Mouse (Mus musculus) adipocyte (in vitro differentiated cells): ENCODE results near the gene Brca1.
A peak's percentile ranks its signal among the peaks of the same experiment; 100 is the strongest.
"Not testable (repeated sequence)": the region's sequence is repeated elsewhere in the genome, so short reads cannot be mapped to it uniquely, and the experiment has no call there.

Experiments
- DNase-seq: peaks from one replicate; pipeline ENCODE4 v3.0.0-alpha.2; 2016; ENCODE audit warnings: low spot score

Brca1 gene

DNA sequence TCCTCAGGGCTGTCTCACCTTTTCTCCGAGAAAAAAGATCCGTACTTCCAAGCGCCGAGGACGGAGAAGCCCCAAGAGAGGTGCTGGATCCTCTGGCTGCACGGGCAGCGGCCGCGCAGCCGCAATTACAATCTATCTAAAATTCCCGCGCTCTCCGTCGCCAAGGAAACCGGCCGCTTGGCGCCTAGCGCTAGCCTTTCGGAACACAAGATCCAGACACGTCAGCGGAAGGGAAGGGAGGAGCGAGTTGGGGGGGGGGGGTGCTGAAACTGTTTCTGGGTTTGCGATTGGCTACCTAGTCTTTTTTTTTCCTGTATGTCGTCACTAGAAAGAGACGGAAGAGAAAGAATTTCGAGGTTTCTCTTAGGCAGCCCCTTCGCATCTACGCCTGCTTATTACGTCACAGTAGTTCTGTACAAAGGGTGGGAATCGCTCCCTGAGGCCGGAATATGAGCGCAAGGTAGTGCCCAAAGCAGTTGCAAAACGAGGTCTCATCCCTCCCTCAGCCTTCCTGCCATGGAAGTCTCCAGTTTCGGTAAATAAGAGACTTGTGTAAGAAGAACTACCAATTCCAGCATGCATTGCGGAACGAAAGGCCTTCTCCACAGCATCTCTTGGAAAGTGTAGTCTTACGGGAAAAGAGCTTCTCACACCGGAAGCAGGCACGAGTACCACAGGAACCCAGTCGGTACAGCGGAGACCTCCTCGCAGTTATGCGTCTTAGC is at the start of gene Brca1, which contains the start of gene Nbr1:
Brca1 (minus strand) TSS at position 205 of the 725 bp plus-strand sequence.
Nbr1 (plus strand) TSS at position 399 of the 725 bp plus-strand sequence.
- DNase-seq = peak; percentile 99

DNA sequence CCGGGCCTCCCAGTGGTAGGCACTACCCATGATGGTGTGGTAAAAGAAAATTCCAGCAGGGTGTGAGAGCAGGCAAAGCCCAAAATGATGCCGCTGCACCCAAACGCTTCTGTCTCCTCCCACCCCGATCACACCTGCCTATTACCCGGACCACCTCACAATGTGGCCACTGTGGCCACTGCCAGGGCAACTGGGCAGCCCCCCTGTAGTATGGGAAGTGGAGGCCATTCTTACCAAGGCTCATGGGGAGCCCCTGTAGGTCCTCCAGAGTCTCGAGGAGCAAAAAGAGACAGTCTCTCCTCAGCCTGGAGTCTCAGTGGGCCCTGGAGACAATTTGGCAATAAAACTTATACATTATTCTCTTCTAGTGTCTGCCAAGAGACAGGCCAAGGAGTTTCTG is 47.4 kb upstream of the Brca1 start, which contains the start of gene Gm11634:
Gm11634 (minus strand) TSS at position 101 of the 400 bp plus-strand sequence.
- DNase-seq = no peak

DNA sequence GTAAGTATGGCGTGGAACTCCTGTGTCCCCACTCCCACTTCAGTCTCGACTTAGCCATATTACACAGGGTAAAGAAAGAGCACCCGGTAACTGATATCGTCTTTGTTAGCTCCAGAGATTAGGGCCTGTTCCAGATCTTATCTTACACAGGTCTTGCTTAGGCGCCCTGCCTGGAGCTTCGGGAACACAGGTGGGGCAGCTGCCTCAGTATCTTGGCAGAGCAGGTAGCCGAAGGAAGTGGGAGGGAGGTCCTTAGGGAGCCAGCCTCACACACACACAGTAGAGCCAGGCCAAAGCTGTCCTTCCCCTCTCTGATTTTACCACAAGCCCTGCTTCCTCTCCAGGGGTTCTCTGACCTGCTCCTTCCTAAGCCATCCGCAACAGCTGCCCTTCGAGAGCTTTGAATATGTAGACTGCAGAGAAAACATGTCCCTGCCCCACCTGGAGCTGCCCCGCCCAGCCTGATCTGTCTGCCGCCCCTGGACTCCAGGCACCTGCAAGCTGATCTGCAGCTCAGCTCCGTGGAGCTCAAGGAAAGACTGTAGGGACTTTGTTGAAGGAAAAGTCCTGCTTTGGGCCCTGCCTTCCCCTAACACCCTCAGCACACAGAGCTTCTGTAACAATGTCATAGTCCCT is 38.4 kb upstream of the Brca1 start:
- no peak for DNase-seq

DNA sequence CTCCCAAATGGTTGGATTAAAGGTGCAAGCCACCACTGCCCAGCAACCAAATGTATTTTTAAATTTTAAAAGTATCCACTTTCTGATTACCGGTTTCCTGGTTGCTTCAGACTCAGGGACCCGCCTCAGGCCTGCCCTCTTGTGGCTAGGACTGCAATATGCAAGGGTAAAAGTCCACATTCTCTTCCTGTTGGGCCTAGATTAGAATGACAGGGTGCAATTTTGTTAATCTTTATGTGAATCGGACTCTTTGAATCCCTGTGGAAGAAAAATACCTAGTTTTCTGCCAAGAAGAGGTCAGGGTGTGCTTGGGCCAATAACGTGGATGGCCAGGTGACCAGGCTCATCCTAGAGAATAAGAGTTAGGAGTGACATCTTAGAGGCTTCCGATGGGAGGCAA is 37.7 kb upstream of the Brca1 start:
- DNase-seq = peak; percentile 79

DNA sequence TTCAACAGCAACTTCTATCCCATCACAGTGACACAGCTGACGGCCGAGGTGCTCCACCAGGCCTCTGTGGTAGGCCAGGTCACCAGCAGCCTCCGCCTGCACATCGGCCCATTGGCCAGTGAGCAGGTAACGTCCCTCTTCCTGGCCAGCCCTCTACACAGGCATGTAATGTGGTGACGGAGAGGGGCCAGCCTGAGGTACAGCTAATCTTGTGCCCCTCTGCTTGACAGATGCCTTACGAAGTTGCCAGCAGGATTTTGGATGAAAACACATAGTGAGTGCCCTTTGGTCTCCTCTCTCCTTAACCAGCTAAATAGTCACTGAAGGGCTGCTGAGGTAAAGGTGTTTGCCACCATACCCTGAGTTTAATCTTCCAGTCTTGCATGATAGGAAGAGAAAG is 37.1 kb upstream of the Brca1 start:
- no peak for DNase-seq

DNA sequence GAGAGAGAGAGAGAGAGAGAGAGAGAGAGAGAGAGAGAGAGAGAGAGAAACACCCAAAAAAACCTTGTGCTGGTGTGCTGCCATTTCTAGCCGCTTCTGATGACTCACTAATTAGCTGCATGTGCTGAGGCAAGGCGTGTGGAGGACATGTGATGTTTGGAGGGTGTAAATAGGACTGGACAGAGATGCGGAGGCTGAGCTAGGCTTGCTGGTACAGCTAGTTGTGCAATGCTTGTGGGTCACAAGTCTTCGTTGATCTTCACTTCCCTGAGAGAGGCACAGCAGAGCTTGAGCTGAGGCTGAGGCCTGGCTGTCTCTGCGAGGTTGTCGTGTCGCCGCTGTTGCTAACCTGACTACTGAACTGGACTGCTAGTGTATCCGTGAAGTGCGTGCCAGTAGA is 35.9 kb upstream of the Brca1 start:
- peak; percentile 83 for DNase-seq

DNA sequence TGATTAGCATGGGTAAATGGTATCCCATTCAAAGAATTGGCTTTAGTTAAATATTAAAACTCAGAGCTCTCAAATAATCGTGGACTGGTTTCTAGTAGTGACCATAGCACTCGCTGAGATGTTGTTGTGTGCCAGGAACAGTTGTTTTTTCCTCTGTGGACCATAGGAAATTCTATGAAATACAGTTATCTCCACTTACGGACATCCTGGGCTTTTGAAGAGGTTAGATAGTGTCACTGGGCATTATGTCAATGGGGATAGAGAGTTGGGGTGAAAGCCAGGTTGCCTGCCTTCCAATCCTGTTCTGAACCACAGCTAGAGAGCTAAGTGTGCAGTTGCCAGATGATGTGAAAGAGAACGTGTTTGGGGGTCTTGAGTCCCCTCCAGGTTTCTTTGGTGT is 34.0 kb upstream of the Brca1 start:
- DNase-seq = no peak

DNA sequence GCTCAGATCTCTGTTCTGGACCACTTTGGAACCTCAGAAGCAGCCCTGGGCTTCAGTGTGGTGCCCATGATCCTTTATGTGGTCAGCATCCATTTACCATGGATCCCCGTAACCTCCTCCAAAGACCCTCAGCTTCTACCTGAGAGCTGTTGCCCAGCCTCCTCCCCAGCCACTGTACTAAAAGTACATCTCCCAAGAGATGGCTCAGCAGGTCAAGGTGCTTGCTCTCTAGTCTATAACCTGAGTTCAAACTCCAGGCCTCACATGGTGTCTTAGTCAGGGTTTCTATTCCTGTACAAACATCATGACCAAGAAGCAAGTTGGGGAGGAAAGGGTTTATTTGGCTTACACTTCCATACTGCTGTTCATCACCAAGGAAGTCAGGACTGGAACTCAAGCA is 33.3 kb upstream of the Brca1 start:
- not testable (repeated sequence) for DNase-seq

DNA sequence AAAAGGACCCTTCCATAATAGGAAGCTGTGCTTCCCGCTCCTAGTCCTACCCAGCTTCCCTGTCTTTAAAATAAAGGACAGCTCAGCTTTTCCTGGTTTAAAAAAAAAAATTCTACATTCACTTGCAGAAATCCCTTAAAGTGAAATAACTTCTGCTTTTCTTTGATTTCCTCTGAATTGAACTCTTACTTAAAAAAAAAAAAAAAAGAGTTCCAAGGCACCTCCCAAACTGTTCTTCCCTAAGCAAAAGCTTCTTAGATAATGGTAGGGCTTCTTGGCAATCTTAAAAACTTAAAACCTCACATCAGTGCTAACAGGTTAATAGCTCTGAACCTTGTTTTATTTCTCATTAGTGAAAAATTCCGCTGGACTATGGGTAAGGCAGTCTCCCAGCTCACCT is 31.4 kb upstream of the Brca1 start:
- no peak for DNase-seq

DNA sequence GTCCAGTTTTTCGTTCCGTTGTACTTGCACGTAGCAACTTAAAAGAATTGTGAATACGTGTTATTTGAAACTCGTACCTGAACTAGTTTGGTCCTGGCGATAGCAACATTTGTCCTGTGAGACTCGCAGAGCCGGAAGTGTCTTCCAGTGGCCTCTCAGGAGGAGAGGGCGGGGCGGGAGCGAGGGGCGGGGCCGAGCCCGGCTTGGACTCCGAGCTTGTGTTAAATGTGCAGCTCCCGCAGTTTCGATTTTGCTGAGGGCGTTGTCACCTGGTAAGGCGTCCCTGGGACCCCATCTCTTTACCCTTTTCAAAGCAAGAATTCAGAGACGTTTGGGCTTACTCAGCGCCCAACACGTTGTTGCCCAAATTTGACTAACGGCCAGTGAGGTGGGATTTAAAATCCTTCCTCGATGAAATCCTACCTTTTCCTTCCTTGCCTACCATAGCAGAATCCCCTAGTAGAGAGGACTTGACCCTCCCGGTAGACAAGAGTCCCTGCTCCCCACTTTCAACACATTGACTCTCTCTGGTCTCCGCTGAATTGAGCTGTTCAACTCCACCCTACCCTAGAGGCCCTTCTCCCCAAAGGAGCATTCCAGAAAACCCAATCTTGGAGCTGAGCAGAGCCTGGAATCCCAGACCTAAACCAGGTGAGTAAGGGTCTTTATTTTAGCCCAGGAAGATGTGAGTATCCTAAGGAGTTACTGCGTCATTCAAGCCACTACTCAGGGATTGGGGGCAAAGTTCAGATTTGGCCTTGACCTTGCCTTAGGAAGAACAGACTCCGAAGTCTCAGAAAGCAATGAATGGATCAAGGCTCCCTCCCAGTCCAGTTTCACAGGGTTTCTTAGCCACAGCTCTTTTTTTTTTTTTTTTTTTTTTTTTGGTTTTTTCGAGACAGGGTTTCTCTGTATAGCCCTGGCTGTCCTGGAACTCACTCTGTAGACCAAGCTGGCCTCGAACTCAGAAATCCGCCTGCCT is 30.6 kb upstream of the Brca1 start, which contains the start of gene Tmem106a:
Tmem106a (plus strand) TSS at position 189 of the 982 bp plus-strand sequence.
- DNase-seq = peak; percentile 81

DNA sequence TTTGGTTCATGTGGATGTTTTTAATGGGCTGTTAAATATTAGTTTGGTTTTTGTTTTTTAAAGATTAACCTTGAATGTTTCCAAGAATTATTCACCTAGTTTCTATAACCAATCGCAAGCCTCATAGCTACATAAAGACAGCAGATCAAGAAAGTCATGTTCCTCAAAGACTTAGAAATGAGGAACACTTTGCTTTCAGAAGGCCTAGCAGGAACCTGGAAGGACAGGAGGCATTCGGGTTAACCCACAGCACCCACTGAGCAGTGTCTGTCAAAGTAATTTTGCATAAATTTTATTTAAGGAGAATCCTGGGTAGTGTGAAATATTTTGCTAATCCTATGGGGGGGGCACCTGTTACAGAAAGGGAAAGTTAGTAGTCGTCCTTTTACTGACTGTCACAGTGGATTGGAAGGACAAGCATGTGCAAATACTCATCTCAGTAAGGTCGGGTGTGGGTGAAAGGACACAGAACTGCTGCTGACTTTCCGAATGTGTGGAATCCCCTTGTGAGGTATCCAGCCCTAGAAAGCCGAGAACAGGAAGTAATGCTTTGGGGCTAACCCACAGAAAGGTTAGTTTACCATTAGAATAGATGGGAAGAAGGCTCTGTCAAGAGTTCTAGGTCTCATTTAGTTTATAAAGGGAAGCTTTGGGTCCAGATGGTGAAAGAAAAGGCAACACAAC is 29.5 kb upstream of the Brca1 start:
- no peak for DNase-seq

DNA sequence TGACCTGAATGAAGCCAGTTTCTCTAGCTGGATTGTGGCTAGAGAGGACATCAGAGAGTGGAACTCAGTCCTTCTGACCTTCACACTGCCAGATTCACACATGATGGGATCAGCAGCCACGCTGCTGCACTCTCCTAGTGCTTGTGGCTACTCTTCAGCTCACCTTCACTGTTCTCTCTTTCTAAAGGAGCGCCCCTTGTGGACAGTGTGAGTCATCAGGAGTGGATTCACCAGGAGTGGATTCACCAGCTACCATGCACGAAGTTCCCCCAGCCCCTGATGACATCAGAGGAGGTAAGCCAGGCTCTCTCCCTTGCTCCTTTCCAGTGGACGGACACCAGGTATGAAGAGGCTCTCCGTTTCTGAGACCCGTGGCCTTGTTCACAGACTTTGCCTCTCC is 24.4 kb upstream of the Brca1 start:
- DNase-seq = no peak

DNA sequence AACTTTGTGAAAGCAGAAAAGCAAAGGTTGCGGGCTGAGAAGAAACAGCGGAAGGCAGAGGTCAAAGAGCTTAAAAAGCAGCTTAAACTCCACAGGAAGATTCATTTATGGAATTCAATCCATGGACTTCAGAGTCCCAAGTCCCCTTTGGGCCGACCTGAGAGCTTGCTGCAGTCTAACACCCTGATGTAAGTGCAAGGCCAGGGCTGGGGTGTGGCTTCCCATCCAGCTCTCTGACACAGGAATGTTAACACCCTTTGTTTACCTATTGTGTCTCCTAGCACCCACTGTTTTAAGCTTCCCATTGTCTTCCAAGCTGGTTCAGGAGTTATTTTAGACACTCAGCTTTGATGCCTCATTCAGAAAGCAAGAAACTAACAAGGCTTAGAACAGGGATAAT is 16.7 kb upstream of the Brca1 start:
- DNase-seq = no peak

DNA sequence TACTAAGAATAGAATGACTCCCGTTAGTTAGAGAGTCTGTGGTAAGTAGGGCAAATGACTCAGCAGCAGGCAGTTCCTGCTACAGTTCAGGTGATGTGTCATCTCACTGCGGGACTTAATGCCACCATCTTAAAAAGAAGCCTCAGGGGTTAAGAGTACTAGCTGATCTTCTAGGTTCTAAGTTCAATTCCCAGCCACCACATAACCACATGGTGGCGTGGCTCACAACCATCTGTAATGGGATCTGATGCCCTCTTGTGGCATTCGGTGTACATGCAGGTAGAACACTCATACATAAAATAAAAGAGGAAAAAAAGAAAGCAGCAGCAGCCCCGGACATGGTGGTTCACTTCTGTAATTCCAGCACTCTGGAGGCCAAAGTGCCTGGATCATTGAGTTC is 10.6 kb upstream of the Brca1 start:
- peak; percentile 78 for DNase-seq

DNA sequence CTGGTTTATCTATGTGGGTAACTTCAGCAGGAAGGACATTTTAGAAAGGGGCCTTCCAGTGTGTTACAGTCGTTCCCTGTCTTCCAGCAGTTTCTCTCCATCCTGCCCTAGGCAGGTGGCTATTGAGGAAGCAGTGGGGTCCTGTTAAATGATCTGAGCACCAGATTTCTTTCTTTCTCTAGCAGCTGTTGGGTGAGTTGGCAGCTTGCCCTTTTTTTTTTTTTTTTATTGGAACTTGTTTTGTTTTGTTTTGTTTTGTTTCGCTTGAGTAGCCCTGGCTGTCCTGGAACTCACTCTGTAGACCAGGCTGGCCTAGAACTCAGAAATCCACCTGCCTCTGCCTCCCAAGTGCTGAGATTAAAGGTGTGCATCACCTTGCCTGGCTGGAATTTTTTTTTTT is 5.2 kb upstream of the Brca1 start:
- peak; percentile 56 for DNase-seq

DNA sequence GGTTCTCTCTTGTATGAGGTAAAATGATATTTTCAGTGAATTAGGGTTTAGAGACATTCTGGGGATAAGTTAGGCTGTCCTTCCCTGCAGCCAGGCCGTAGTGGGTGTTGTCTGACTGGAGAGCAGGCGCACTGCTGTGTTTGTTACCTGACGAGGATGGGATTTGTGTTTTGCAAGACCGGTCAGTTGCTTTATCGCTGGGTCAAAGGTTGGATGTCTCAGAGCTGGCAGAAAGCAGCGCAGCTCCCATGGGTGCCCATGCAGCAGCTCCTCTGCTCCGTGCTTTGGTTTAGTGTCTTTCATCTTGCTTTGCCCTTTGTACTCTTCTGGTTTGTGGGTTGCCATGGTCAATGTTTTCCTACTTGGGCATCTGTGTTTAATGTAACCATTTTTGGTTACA is 4.8 kb upstream of the Brca1 start:
- no peak for DNase-seq

DNA sequence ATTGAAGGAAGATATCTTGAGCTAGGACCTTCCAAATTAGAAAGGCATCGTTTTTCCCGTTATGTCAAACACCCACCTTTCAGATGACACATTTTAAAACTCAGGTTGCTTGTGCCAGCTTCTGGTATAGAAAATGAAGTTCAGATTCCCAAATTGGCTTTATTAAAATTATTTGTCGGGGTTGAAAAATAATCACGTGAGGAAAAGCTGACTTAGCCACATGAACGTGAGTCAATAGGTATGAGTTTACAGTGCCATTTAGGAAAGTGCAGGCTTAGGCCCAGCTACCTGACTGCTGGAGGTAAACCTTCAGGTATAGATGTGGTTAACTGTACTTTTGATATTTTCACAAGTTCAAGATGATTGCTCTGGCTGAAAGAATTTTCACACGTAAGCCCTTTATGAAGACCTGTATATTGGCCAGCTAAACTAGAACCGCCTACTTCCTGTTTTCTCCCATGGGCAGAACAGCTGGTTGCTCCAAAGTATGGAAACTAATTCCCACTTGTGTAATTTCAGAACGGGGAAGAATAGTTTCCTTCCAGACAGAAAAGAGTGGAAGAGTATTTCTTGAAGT is 1.7 kb upstream of the Brca1 start:
- DNase-seq = peak; percentile 84

DNA sequence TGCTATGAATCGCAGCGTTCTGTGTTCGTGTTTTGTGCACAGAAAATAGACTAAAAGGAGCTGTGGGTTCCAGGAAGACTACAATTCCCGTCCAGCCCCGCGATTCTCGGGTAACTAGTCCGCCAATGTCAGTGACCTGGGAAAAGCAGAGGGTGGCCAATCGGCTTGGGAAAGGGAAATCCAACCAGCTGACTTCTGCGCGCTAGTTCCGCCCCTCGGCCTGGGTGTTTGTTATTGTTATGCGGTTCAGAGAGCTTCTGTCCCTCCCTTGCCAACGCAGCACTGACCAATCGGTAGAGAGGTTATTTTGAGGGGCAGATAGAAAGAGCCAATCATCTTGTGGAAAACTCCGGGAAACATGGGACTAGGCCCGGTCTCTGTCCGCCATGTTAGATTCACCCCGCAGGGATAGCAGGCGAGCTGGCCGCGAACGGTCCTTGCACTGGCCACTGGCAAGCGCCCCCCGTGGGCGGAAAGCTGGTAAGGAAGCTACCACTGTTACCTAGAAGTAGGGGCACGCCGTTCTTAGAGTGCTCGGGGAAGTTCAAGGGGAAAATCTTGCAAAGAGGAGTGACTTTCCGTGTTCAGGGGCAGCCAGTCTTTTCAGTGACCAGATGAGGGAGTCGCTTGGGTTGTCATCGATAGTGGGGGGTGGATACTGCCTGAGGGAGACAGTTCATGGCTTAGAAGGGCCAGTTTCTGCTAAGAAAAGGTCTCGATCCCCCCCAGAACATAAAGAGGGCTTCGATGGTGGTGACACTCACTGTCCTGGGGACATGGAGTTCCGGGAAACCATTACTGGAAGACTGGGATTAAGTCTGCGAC is 933 bp upstream of the Brca1 start:
- peak; percentile 100 for DNase-seq

DNA sequence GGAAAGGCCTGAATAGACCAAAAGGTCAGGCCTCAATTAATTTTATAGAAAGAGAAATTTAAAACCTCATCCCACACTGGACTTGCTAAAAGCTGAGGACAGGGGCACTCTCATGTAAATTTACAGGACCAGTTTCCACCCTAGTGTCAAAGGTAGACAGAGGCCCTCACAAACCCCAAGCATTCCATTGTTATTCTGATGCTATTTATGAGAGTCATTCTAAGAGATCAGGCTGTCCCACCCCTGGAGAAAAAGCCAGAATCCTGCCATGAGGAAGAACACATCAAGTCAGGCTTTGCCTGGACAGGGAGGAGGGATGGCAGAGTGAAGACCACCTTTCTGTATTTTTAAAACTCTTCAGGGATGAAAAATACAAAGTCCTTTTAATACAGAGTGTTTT is 3.2 kb downstream of the Brca1 start:
- DNase-seq = no peak

DNA sequence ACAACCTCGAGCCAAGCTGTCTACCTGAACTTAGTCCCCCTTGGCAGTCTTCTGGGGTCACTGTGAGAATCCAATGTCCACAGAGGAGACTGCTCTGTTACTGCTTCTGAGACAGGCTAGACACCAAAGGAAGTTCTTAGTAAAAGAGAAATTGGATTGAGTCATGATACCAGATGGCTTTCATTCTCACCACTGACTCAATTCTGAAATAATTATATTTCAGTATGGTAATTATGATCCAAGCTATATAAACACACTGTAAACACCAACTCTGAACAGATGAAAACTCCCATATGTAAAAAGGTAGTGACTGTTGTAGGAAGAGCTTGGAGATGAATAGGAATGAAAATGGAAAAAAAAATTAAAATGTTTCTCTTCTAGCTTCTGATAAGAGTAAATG is 7.6 kb downstream of the Brca1 start:
- peak; percentile 29 for DNase-seq

DNA sequence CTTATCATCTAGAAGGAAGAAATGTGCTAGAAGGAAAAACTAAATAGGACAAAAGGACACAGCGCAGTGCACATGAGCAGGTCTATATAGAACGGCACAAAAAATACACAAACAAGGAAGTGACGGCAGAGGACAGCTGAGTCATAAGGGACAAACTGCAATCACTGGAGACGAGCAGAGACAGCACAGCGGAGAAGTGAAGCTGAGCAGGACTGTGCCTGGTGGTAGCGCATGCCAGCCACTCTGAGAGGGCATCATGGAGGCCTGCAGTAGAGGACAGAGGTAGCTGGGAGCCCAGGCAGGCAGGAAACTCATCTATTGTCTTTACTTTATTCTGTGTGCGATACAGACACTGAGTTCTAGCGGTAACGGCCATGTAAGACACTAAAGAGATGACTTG is 8.2 kb downstream of the Brca1 start:
- DNase-seq = no peak
